Mouse (Mus musculus) thymus, adult 18-20 months (tissue): Measurements from ENCODE around the gene Mybph.

ENCODE experiments used
- DNase-seq, 2 experiments: peaks; one replicate each; pipeline ENCODE4 v3.0.0; 2022; ENCODE audit warnings: mixed read lengths in 2 of 2

Mybph gene

DNA sequence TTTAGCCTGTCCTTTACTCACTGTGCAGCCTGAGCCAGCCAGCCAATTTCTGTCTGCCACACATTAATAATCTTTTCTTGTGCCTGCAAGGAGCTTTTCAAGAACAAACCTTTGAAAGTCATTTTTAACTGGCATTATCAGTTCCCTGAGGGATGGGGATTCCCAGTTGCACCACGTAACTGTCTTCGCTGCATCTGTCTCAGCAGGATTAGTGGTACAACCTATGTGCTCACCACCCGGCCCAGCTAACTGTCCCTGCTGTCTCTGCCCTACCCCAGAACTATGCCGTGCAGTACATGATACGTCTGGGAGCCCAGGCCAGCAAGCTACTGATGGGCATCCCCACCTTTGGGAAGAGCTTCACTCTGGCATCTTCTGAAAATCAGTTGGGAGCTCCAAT lies 5.0 kb upstream of the Mybph start:
- DNase-seq = no peak

- DNase-seq = no peak
Observed at GRCm38 (mm10) chr1:134188989-134189729, 4.1 kb upstream of the Mybph start.

- DNase-seq = no peak
Observed at GRCm38 (mm10) chr1:134191192-134191591, 2.1 kb upstream of the Mybph start.

- DNase-seq = no peak
Observed at GRCm38 (mm10) chr1:134192024-134192423, 1.2 kb upstream of the Mybph start.

DNA sequence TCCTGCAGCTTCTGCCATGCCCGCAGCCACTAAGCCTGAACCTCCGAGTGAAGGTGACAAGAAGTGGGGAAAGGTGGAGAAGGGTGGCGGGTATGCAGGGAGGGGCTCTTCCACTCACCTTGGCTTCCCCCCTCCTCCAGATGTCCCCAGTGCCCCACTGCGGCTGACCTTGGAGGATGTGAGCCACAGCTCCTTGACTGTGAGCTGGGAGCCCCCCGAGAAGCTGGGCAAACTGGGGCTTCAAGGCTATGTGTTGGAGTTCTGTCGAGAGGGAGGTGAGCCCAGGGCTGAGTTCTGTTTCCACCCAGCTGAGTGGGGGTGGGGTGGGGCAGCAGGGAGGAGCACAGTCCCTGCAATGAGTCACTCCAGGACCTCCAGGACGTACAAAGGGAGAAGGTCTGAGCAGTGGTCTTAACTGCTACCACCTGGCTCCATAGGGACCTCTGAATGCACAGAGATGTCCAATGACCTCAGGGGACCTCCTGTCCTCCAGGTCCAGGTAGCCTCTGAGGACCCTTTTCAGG lies 488 bp downstream of the Mybph start:
- no peak for DNase-seq

DNA sequence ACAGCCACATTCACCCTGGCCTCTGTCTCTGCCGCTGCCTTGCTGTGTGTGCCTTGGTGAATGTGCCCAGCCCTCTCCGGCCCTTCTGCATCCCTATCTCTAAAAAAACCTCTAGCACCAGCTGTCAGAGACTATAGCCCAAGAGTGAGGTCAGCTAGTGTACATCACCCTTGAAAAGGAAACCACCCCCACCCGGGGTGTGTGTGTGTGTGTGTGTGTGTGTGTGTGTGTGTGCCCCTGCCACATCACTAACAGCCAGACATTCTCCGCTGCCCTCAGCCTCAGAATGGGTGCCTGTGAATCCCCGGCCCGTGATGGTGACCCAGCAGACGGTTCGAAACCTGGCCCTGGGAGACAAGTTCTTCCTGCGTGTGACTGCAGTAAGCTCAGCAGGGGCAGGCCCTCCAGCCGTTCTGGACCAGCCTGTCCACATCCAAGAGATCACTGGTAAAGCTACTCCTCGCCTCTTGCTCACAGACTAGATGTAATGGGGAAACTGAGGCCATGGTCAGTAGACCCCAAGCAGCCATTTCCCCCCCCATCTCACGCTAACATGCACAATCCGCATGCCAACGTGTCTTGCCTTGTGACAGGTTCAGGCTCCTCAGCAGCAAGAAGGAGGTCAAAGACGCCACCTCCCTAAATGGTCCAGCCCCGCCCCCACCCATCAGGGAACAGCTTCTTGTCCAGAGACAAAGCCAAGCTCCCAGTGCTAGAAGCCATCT lies 1.2 kb downstream of the Mybph start:
- no peak for DNase-seq

GRCm38 (mm10) chr1:134195117-134195516 lies 1.9 kb downstream of the Mybph start:
- DNase-seq = no peak

DNA sequence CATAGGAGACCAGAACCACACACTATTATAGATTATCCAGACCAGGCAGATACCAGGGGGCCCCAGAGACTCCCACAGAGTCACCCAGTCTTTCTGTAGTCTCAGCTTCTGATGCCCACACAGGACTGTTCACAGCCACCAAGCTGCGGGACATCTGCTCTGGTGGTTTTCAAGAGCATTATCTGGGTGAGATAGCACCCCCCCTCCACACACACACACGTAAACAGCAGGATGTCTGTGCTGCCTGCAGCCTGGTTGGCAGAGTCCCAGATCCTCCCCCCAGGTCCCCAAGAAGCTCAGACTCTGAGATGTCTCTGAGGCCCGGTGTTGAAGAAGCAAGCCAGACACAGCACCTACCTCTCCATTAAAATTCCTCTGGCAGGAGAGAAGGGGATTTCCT lies 2.3 kb downstream of the Mybph start:
- DNase-seq = no peak

DNA sequence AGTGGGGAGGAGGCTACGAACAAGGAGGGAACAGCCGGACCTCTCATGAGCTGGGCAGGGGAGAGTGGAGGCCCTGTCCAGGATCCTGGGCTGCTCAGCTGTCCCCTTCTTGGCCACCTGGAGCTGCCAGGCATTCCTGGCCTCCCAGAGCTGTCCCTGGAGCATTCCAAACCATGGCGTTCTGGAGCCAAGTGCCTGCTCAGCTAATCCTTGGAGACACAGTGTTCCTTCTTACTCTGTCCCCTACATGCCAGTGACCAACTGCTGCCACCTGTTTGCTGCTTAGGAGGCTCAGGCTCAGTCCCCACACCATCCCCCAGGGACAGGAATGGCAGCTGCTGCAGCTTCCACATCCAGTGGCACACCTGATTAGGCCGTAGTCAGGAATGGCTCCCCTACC lies 2.7 kb downstream of the Mybph start:
- no peak for DNase-seq

- DNase-seq = peak; percentile 26 to 45
Observed at GRCm38 (mm10) chr1:134196386-134196785, 3.1 kb downstream of the Mybph start.

DNA sequence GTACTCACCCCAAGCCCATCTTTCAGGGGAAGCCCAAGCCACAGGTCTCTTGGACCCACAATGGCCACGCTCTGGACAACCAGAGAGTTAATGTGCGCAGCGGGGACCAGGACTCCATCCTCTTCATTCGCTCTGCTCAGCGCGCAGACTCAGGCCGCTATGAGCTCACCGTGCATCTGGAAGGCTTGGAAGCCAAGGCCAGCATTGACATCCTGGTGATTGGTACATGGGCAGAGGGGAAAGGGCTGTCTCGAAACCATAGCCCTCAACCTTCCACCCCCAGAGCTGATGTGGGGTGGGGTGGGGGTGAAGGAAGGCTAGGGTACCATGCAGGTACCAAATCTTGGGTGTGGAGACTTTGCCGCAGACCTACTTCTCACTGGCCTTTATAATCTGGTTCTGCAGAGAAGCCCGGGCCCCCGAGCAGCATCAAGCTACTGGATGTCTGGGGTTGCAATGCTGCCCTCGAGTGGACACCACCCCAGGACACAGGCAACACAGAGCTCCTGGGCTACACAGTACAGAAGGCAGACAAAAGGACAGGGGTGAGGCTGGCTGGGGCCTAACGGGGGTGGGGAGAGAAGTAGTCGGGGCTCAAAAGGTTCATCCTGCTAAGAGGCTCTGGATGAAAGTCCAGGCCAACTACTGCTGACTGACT lies 4.2 kb downstream of the Mybph start:
- DNase-seq = no peak

DNA sequence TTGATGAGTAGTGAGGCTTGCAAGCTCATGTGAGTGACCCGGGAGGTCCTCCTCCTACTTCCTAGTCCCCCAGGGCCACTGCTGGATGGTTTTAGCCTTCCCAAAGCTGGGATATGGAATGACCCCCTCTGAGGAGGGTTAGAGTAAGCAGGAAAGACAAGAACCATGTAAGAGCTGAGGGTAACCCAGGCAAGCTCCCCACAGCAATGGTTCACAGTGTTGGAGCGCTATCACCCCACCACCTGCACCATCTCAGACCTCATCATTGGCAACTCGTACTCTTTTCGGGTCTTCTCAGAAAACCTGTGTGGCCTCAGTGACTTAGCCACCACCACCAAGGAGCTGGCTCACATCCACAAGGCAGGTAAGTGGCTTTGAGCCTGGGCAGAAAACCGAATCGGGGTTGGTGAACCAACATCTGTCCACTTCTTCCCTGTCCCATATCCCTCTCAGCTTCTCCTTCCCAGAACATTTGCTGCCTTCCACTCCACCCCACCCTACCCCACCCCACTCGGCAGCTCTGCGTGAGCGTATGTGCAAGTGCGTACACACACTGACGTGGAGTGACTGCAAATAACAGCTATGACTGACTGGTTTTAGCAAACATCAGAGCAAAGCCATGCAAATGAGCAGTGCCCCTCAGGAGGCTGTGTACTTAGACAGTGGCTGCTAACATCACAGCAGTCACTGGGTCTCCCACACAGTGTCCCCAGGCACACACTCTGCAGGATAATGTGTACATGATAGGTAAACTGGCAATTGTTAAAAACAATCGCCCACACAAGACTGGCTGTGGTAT lies 5.1 kb downstream of the Mybph start:
- DNase-seq = no peak

DNA sequence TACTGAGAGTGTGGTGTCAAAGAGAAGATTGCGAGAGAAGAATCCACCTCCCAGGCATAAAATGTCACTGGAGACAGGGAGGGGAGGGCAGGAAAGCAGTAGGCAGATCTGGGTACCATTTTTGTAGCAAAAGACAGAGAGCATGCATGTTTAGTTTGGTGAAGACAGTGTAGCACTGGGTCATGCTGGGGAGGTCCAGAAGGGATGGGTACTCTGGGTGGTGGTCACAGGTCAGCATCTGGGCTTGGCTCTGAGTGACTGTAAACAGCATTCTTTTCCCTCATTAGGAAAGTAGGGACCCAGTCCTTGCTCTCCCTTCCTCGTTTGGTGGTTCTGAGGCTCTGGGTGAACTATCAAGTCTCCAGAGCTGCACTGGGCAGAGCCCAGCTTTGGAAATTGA lies 7.2 kb downstream of the Mybph start:
- no peak for DNase-seq

GRCm38 (mm10) chr1:134200998-134201686 lies 7.9 kb downstream of the Mybph start:
- DNase-seq = no peak

- DNase-seq = no peak
Observed at GRCm38 (mm10) chr1:134201751-134202420, 8.6 kb downstream of the Mybph start.

- no peak for DNase-seq
Observed at GRCm38 (mm10) chr1:134204230-134204629, 11.0 kb downstream of the Mybph start.

GRCm38 (mm10) chr1:134205296-134206018 lies 12.2 kb downstream of the Mybph start:
- no peak for DNase-seq

DNA sequence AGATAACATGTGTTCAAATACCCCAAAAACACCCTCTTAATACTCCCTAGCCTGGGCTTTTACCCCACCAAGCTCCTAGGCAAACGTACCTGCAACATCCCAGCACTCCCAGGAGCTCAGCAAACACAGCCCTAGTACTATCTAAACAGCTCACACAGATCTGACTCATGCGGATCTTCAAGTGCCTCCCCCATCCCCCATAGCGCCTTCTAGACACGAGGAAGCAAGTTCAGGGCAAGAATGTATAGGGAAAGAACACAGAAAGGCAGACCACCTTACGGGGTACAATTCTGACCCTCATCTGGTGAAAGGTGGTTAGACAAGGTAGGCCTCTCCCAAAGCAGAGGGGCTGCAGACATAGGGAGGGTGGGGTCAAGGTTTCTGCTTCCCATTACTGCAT lies 12.8 kb downstream of the Mybph start:
- DNase-seq = no peak

DNA sequence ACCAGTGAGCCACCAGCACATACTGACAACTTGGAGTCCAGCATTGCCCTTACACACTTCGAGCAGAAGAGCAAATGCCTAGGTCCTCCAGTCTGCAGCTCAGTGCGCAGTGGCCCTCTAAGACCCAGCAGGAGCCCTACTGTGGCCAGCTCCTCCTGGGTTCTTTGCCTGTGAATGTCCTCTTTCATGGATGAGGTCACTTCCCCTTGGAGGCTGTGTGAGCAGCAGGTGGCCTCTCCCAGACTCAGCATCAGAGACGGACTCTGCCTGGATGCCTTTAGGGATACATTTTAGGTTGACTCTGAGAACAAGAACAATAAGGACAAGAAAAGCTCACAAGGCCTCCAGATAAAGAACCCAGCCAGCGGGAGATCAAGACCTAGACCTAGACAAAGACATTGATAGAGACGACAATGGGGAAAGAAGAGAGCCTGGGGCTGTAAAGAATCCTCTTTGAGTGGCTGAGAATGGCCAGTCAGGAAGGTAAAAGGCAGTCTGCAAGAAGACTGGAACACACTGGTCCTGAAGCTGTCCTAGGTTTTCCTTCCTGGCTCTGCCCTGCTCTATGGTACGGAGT lies 17.0 kb downstream of the Mybph start:
- no peak for DNase-seq

GRCm38 (mm10) chr1:134211043-134211442 lies 17.8 kb downstream of the Mybph start:
- no peak for DNase-seq

- no peak for DNase-seq
Observed at GRCm38 (mm10) chr1:134211631-134212030, 18.4 kb downstream of the Mybph start.
